Mouse (Mus musculus) layer of hippocampus, adult 11-12 months (tissue): Measurements from ENCODE around the gene Zfp3.
A peak's percentile ranks its signal among the peaks of the same experiment; 100 is the strongest.

Experiments
- DNase-seq: peaks from one replicate; pipeline ENCODE4 v3.0.0; 2022; ENCODE audit warnings: low spot score

The Zfp3 gene

DNA sequence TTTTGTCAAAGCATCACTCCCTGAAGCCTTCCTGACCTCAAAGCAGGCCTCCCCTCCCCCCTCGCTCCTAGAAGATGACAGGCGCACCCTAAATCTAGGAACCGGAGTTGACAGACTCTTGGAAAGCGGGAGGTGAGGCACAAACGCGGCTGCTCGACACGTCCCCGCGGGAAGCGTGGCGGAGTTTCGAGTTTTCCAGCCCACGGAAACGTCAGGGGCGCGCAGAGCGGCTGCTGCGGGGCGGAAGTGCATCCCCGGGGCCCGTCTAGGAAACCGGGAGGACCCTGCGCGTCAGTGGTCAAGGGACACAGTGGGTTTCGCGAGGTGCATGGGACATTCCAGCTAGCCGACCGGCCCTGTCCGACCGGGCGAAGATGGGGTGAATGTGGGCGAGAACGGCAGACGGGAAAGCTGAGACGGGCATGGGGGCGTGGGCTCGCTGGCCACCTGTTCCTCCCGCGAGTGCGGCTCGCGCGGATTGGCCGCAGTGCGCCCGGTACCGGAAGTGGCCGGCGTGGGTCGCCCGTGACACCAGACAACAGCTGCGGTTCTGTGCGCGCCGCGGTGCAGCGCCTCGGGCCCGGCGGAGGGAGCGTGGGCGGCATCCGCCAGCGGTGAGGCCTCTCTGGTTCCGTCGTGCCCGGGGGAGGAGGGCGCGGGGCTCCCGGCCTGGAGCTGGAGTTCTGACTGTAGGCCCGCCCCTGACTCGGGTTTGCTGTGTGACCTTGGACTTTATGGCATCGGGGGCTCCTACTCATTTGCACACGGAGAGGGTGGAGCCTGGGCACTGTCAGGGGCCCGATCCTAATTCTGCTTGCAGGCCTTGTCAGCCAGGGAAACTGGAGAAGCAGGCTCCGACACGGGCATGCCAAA lies at the start of gene Zfp3:
Gene Zfp3 (plus strand): TSS at position 274 of the 873 bp plus-strand sequence.
- peak; percentile 78 for DNase-seq

DNA sequence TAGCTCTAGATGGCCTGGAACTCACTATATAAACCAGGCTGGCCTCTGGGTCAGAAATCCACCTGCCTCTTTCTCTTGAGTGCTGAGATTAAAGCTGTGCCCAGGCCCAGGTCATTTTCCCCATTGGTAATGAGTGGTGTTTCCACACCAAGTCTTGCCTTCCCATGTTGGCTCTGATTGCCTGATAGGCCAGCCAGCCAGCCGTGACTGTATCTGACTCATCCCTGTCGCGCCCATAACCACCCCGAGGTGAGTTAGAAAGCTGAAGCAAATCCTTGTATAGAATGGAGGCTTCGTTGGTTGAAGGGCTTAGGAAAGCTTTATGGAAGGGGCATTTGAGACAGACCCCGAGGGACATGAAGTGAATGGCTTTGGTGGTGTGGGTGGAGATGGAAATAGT lies 48.2 kb upstream of the Zfp3 start:
- DNase-seq, result no peak

DNA sequence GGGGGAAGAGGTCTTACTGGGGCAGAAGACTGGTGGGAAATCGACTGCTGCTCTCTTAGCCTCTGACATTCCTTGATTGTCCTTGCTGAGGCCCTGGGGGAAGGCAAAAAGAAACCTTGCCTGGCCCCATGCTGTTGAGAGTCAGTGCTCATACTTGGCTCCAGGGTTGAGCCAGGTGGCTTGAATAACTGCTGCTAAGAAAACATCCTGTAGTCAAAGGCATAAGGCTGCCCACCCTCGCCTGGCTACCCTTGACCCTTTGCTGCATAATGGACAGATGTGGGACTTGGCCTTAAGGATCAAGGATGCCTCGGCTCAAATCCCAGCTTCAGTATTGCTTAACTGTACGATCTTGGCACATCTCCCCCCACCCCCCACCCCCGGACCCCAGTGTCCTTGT lies 45.5 kb upstream of the Zfp3 start:
- no peak for DNase-seq

DNA sequence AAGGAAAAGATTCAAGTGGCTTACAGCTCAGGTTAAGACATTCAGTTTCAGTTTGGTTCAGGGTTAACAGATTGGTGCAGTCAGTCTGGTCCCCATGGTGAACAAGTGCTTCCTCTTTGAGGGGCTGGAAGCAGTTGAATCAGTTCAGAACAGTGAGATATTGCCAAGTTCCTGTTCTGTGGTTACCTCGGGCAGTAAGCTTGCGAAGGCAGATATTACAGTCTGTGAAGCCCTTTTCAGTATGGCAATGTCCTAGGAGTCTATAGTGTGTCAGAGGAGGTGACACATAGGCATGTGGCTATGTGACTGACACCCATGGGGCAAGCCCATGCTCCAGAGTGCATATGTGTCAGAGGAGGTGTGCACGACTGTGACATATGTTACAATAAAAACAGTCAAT lies 43.4 kb upstream of the Zfp3 start:
- DNase-seq, result no peak

DNA sequence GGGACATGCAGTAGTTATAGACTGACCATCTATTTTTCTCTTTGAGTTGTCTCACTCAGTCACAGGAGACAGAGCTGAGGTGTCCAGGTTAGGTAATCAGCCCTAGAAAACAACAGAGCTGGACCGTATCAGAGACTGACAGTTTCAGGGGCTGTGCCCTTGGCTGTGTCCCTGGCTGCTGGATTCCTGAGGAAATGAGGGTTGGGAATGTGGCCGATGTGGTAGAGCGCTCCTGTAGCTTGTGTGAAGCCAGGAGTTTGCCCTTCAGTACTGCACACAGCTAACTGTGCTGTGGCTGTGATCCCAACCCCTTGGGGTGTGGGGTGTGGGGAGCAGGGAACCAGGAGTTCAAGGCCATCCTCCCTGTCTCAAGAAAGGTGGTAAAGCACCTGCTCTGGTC lies 42.9 kb upstream of the Zfp3 start:
- no peak for DNase-seq

DNA sequence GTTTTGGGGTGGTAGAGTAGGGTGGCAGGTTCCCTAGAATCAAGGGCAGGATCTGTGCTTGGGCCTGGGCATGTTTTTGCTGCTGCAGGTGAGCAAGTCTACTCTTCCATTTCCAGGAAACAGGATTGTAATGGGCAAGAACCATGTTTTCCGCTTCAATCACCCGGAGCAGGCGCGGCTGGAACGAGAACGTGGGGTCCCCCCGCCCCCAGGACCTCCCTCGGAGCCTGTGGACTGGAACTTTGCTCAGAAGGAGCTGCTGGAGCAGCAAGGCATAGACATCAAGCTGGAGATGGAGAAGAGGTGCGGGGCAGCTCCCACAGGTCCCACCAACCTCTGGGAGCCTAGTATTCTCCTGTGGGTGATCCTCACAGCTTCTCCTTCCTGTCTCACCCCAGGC lies 39.3 kb upstream of the Zfp3 start:
- no peak for DNase-seq

DNA sequence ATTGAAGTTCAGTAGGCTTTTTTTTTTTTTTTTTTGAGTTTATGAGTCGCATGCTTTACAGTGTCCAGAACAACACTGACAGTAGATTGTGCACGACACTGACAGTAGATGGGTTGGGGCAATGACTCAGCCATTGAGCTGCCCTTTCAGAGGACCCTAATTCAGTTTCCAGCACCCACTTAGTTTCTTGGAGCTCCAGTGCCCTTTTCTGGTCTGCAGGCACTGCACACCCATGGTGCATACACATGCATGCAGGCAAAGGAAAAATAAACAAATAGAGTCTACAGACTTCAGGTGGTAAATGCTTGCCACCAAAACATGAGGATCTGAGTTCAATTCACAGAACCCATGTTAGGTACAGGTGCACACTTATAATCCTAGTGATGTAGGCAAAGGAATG lies 37.4 kb upstream of the Zfp3 start:
- DNase-seq, result no peak

DNA sequence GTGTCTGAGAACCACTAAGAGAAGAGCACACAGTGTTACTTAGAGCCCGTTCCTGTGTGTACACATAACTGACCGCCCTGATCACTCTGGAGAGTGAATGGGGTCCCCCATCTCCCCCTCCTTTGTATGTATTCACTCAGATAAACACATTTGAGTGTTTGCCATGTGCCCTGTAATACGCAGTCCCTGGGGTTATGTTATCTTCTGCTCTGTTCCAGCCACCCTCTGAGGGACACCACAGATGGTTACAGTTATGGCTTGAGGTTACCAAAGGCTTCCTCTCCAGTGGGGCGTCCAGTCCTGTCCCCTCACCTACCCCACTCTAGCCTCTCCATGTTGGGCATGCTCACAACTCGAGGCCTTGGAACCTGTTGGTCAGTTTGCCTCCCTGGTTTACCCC lies 36.6 kb upstream of the Zfp3 start:
- DNase-seq, result no peak

DNA sequence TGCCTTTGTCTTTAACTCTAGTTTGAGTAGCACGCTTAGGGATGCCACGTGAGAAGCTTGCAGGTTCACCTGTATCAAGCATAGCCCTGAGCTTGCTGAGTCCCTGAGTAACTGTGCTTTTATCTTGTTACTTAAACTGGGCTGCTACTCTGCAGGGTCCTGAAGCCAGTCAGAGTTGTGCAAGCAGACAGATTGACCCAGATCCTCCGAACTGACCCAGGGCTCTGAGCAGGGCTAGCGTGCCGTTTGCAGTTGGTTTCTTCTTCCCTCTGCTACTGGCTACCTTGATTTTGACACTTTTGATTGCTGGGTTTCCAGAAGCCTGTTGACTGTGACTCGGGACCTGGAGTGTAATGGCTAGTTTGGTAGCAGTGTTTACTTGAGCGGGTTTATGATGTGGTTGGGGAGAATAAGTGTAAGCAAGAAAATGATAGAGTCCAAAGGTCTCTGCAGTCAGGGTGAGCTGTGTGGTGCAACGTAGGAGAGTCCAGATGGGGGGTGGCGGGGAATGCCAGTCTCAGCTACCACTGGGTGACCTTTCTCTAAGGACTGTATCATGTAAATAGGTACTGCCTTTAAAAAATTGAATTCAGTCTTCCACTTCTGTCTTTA lies 33.5 kb upstream of the Zfp3 start:
- no peak for DNase-seq

DNA sequence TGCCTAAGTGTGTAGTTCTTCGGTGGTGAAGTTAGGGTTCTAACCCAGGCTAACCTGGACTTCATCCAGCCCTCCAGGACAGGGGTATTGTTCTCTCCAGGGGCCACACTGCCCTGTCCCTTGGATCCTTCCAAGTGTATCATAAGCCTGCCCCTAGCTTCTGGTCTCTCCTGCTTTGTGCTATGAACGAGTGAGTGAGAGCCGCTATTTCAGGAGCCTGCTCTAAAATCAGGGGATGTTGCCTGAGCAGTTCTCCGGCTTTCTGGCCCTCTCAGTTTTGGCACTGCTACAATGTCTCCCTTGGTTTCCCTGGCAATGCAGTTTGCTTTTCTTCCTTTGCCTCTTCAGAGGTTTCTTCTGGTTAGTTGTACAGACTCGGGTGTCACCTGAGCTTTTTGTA lies 32.8 kb upstream of the Zfp3 start:
- DNase-seq, result peak; percentile 53

DNA sequence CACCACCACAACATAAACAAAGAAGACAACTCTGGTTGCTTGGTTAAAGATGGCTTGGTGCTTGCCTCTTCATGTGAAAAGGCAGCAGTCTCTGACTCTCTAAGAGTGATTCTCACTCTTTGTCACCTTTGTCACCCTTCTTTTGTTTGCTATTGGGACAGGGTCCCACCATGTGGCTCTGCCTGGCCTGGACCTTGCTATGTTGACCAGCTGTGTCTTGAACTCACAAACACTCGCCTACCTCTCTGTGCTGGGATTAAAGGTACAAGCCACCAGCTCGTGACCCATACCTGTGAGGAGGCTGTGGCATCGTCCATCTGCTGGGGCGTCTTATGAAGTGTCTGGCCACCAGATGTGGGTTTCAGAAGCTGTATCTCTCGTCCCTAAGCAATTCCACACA lies 30.8 kb upstream of the Zfp3 start:
- DNase-seq, result no peak

DNA sequence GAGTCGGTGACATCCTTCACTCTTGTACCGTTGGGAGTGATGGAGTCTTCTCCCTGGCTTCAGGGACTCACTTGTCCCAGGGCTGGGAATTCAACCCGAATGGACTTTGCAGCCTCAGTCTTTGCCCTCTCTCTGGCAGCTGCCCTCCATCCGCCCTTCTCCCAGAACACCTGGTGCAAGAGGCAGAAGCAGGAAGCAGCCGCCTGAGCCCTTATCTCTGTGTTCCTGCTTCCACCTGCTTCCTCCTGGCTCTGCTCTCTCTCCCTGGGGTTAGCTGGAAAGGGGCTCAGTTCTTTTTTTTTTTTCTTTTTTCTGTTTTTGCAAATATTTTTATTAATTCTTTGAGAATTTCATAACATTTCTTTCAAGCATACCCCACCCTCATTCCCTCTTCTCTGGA lies 26.3 kb upstream of the Zfp3 start:
- DNase-seq, result no peak

DNA sequence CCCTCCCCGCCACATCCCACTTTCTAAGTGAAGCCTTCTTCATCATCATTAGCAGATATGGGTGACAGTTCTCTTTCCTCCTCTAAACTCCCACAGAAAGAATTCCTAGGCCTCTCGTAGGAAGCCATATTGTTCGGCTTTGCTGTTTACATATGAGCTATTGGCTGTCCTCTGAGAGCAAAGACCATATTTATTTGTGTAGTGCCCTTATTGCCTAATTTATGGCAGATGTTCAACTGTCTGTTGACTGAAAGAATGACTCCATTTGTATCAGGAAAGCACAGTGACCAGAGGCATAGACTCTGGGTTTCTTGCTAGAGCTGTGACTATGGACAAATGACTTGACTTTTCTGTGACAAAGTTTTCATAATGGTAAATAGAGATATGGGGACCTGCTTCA lies 22.4 kb upstream of the Zfp3 start:
- DNase-seq, result no peak

DNA sequence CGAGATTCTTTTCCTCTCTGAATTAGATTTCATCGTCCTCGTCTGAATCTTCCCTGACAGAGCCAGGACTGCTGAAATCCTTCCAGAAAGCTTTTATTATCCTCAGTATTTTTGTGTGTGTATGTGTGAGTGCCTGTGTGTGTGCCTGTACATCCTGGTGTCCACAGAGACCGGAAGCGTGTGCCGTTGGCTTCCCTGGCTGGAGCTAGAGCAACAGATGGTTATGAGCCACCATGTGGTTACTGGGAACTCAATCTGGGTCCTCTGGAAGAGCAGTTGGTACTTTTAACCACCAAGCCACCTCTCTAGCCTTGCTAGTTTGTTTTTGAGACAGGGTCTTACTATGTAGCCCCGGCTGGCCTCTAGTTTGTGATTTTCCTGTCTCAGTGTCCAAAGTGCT lies 21.9 kb upstream of the Zfp3 start:
- peak; percentile 35 for DNase-seq

DNA sequence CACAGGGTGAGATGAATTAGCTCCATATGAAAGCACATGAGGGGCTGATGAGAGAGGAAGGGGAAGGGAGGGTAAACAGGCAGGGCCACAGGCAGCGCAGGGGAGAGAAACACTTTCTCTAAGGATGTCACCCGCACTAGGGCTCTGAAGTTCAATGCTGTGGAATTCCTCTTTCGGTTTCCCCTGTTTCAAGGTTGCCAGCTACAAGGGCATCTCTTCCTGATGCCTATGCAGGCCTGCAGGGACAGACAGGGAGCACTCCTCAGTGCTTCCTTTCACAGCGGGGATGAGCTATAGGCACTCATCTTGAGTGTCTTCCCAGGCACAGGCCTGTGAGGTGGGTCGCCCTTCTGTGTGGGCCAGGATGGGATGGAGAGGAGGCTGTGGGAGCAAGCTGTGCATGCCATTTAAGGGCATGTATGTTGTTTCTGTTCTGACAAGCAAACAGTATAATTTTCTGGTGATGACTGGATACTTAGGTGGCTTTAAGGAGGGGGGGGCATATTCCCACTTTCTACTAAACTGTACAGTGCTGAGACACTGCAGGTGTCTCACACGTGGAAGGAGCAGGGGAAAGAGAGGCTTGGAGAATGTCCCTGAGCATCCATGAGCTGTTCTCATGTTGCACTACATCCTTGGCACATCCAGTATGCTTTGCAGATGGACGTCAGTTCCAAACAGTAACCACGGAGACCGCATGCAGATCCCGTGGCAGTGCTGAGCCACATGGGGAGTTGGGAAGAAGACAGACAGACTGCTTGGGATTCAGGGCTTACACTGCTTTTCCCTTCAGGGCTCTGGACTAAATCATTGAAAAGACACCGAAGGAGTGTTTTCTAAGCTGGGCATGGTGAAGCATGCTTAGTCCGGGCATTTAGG lies 21.2 kb upstream of the Zfp3 start:
- DNase-seq, result peak; percentile 47

DNA sequence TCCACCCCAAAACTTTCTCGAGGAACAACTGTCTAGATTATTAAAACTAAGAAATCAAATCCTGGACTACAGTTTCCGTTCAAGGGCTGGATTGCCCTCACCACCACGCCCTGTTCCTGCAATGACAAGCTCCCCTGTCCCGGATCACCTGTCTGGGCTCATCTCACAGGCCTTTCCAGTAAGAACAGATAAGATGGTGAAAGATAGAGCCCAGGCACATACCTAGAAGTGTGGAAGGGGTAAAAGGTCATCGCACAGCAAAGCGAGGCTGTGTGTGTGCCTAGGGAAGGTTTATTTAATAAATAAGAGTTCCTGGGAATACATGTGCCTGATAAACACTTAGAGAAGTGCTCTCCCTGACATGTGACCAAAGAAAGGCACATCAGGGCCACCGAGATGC lies 18.4 kb upstream of the Zfp3 start:
- no peak for DNase-seq

DNA sequence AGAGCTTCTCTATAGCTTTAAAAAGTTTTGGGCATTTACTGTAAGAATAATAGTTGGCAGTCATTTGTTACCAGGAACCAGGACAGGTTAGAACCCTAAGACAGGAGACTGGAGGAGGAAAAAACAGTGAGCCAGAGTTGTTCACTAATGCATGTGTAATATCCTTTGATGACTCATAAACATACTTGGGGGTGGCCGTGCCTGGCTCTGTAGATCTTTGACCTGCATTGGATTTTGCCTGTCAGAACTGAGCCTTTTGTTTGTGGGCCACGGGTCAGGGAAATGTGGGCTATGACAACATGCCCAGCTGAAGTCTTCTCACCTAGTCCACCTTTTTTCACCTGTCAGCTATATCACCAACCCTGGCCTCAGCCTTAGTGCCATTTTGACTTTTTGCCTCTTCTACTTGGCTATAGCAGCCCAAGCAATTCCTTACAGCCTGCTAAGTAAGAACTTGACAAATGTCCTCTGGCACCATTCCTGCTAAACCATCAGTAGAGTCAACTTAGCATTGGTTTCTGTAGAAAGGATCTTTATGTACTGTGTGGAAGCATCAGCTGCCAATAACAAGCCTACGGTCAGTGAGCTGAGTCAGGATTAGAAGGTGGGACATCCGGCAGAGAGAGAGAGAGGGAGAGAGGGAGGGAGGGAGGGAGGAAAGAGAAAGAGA lies 16.0 kb upstream of the Zfp3 start:
- DNase-seq, result no peak

DNA sequence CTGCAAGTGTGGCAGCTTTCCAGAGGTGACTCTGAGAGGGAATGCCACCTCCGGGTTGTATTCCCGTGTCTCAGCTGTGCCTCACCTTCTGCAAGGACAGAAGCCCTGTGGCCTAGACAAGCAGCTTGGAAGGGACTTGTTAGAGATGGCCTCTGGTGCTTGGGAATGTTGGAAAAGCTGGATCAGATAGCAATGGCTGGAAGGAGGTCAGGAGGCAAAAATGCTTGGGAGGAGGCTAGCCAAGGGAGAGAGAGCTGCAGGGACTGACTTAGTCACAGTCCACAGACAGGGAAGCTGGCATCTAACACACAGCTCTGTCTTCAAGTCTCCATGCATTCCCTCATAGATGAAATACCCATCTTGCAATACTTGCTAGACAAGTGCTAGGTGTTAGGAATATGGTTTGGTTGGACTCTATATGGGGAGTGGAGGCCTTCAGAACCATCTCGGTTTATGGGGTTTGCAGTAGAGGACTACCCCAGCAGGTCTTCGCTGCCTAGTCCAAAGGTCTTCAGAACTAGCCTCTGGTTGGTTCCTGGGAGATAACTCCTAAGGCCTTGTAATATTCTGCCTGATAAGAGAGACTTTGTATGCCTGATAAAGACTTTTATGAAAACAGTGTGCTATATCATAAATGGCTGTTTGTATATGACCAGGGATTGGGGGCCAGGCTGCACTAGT lies 11.5 kb upstream of the Zfp3 start:
- no peak for DNase-seq

DNA sequence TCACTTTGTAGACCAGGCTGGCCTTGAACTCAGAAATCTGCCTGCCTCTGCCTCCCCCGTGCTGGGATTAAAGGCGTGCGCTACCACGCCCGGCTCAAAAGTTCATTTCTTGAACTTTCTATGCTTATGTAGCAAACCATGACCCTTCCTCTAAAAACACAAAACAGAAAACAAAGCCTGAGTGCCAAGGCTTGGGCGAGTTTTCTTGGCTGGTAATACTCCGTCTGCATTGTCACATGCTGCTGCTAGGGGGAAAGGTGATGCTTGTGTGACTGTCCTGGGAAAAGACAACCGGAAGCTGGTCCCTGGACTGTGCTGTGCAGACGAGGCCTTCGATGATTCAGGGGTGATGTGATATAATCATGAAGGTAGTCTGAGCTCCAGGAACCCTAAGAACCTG lies 10.9 kb upstream of the Zfp3 start:
- DNase-seq, result no peak

DNA sequence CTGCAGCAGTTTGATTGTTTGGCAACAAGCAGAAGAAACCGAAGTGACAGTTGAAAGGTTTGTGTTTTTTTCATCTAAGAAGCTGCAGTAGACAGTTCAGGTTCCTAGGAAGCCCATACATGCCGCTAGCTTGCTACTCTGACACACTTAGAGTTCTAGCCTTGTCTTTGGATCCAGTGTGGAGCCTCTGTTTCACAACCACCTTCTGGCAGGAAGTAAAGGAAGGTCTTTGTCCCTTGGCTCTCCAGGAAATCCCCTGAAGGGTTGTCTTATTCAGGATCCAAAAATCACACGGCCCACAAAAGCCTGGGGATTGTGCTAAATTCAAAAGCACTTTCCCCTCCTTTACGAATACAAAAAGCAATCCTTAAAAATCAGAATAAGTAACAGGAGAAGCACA lies 9.5 kb upstream of the Zfp3 start:
- DNase-seq, result no peak

DNA sequence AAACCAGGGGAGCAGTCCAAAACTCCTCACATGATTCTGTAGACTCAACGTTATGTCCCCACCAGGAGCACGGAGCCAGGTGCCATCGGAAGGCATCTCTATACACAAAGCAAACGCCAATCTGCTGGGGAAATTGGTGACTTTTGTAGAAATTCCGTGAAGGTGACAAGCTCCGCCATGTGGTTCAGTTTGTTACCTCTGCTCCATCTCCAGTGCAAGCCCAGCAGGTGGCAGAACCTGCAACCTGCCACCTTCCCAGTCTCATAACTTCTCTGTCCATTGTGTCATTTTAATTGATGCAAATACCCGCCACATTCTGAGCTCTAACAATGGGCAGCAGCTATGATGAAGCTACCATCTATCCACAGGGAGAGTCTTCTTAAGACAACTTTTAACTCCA lies 9.1 kb upstream of the Zfp3 start:
- DNase-seq, result no peak

DNA sequence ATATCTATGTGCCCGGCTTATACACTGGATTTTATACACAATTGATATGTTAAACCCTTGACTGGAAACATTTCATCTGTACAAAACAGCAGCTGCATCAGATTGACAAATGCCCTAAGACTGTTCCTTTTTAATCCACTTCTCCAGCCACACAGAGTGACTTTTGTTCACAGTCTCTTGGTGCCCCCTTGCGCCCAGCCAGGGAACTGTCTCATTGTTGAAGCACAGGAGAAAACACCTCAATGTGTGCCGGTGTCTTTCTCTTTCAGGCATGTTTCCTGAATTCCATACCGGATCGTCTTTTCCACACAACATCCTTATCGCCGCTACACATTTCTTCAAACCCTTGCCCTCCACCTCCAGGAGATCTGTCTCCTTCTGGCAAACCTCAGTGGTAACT lies 8.4 kb upstream of the Zfp3 start:
- DNase-seq, result peak; percentile 84
